Mouse (Mus musculus) CH12.LX (cell line): Measurements from ENCODE around the gene Sv2b. TPM values are rescaled to one million over a fixed set of nuclear protein-coding genes. Genes with fewer than 3 reads are reported as not detected.

Source experiments
- DNase-seq: peaks from one replicate; pipeline ENCODE4 v3.0.0-alpha.2; 2013; ENCODE audit errors: extremely low read depth
- H3K27ac ChIP-seq: 2 replicates; pipeline ENCODE4 v1.5.1; 2012; ENCODE audit warnings: low read depth, mild to moderate bottlenecking, control low read depth, moderate library complexity; ENCODE audit not compliant: insufficient read depth
- H3K27me3 ChIP-seq: replicated peaks from 2 replicates; pipeline ENCODE3; 2012; ENCODE audit warnings: inconsistent platforms
- H3K36me3 ChIP-seq, 2 experiments: replicated peaks in 1 of 2; 2 replicates each; pipeline versions ENCODE3 to v1.6.1; 2012; ENCODE audit warnings: inconsistent platforms in 1 of 2, low read length in 1 of 2, mild to moderate bottlenecking in 1 of 2, mixed read lengths in 1 of 2, moderate library complexity in 1 of 2; ENCODE audit not compliant: control insufficient read depth in 1 of 2, insufficient read depth in 1 of 2
- H3K4me1 ChIP-seq, 2 experiments: 2 replicates each; pipeline ENCODE4 v1.6.1; 2012; ENCODE audit warnings: inconsistent platforms in 1 of 2, moderate library complexity in 1 of 2; ENCODE audit not compliant: insufficient read depth in 2 of 2, control insufficient read depth in 1 of 2
- H3K4me2 ChIP-seq: 2 replicates; pipeline ENCODE4 v1.6.1; 2012; ENCODE audit warnings: low read depth, mild to moderate bottlenecking, control low read depth; ENCODE audit not compliant: poor library complexity, insufficient read depth, severe bottlenecking
- H3K4me3 ChIP-seq, 3 experiments: fragments of 150-350 bp in 1 of 3; sonication (generic) in 1 of 3; replicated peaks in 1 of 3; 2 replicates each; pipeline versions ENCODE3 to v1.5.1; 2011 to 2012; ENCODE audit warnings: low read depth in 2 of 3, low read length in 2 of 3, mild to moderate bottlenecking in 2 of 3, moderate library complexity in 2 of 3, control low read depth in 1 of 3, improper control_type of control experiment in 1 of 3, inconsistent platforms in 1 of 3, mixed read lengths in 1 of 3; ENCODE audit not compliant: poor library complexity in 1 of 3
- H3K79me2 ChIP-seq: replicated peaks from 2 replicates; pipeline ENCODE4 v1.6.1; 2012; ENCODE audit warnings: mild to moderate bottlenecking, moderate library complexity; ENCODE audit not compliant: control insufficient read depth, poor library complexity, insufficient read depth, severe bottlenecking; ENCODE audit errors: extremely low read depth
- H3K9ac ChIP-seq: 2 replicates; pipeline ENCODE4 v1.6.1; 2012; ENCODE audit warnings: low read depth, mild to moderate bottlenecking, control low read depth, moderate library complexity; ENCODE audit not compliant: insufficient read depth
- H3K9me3 ChIP-seq: replicated peaks from 2 replicates; pipeline ENCODE3; 2012; ENCODE audit warnings: low read length, inconsistent platforms, mixed read lengths
- BHLHE40 ChIP-seq: IDR thresholded peaks from 2 replicates; pipeline ENCODE4 v1.6.1; 2011; ENCODE audit warnings: mild to moderate bottlenecking, low read depth, low read length, improper control_type of control experiment
- CHD1 ChIP-seq: IDR thresholded peaks from 2 replicates; pipeline ENCODE4 v1.6.1; 2012; ENCODE audit warnings: low read depth, low read length, improper control_type of control experiment, inconsistent platforms
- CHD2 ChIP-seq: IDR thresholded peaks from 2 replicates; pipeline ENCODE4 v1.6.1; 2011; ENCODE audit warnings: low read length, improper control_type of control experiment
- CTCF ChIP-seq, 2 experiments: IDR thresholded peaks in 1 of 2; conservative IDR thresholded peaks in 1 of 2; 2 replicates each; pipeline ENCODE4 v1.5.1; 2011 to 2012; ENCODE audit warnings: low read depth in 2 of 2, low read length in 2 of 2, improper control_type of control experiment in 1 of 2, inconsistent platforms in 1 of 2, mild to moderate bottlenecking in 1 of 2, moderate library complexity in 1 of 2
- ELF1 ChIP-seq: IDR thresholded peaks from 2 replicates; pipeline ENCODE4 v1.6.1; 2014; ENCODE audit warnings: low read depth, mild to moderate bottlenecking, inconsistent platforms, low read length, improper control_type of control experiment
- GABPA ChIP-seq: IDR thresholded peaks from 2 replicates; pipeline ENCODE4 v1.6.1; 2012; ENCODE audit warnings: low read depth, low read length, improper control_type of control experiment, inconsistent platforms; ENCODE audit not compliant: insufficient replicate concordance
- IRF4 ChIP-seq: IDR thresholded peaks from 2 replicates; pipeline ENCODE4 v1.6.1; 2014; ENCODE audit warnings: low read depth, mild to moderate bottlenecking, inconsistent platforms, low read length, improper control_type of control experiment
- JUND ChIP-seq: conservative IDR thresholded peaks from 2 replicates; pipeline ENCODE4 v1.6.1; 2011; ENCODE audit warnings: low read depth, low read length, improper control_type of control experiment
- MAFK ChIP-seq: IDR thresholded peaks from 2 replicates; pipeline ENCODE4 v1.6.1; 2011; ENCODE audit warnings: low read length, improper control_type of control experiment; ENCODE audit not compliant: insufficient replicate concordance
- MAX ChIP-seq: IDR thresholded peaks from 2 replicates; pipeline ENCODE4 v1.6.1; 2011; ENCODE audit warnings: low read length, improper control_type of control experiment
- MAZ ChIP-seq: IDR thresholded peaks from 2 replicates; pipeline ENCODE4 v1.6.1; 2012; ENCODE audit warnings: low read depth, mild to moderate bottlenecking, inconsistent platforms, low read length, improper control_type of control experiment, moderate library complexity
- MEF2A ChIP-seq: IDR thresholded peaks from 2 replicates; pipeline ENCODE4 v1.6.1; 2014; ENCODE audit warnings: low read depth, mild to moderate bottlenecking, inconsistent platforms, low read length, improper control_type of control experiment, borderline replicate concordance
- MYC ChIP-seq: IDR thresholded peaks from 2 replicates; pipeline ENCODE4 v1.6.1; 2011; ENCODE audit warnings: low read depth, mild to moderate bottlenecking, improper control_type of control experiment, low read length
- PAX5 ChIP-seq: IDR thresholded peaks from 2 replicates; pipeline ENCODE4 v1.6.1; 2012; ENCODE audit warnings: low read length, inconsistent platforms, mixed read lengths
- POLR2A ChIP-seq: IDR thresholded peaks from 2 replicates; pipeline ENCODE4 v1.6.1; 2011; ENCODE audit warnings: low read depth, mild to moderate bottlenecking, improper control_type of control experiment, low read length
- RAD21 ChIP-seq: IDR thresholded peaks from 2 replicates; pipeline ENCODE4 v1.6.1; 2011; ENCODE audit warnings: low read depth, mild to moderate bottlenecking, low read length, improper control_type of control experiment, moderate library complexity
- SIN3A ChIP-seq: IDR thresholded peaks from 2 replicates; pipeline ENCODE4 v1.6.1; 2012; ENCODE audit warnings: low read length, improper control_type of control experiment, inconsistent platforms
- SMC3 ChIP-seq: IDR thresholded peaks from 2 replicates; pipeline ENCODE4 v1.6.1; 2011; ENCODE audit warnings: low read depth, low read length, improper control_type of control experiment
- USF1 ChIP-seq: IDR thresholded peaks from 2 replicates; pipeline ENCODE4 v1.6.1; 2014; ENCODE audit warnings: low read depth, mild to moderate bottlenecking, inconsistent platforms, low read length, improper control_type of control experiment
- USF2 ChIP-seq: conservative IDR thresholded peaks from 2 replicates; pipeline ENCODE4 v1.6.1; 2011; ENCODE audit warnings: low read depth, low read length, improper control_type of control experiment
- ZC3H11A ChIP-seq: IDR thresholded peaks from 2 replicates; pipeline ENCODE4 v1.6.1; 2012; ENCODE audit warnings: low read depth, mild to moderate bottlenecking, inconsistent platforms, low read length, improper control_type of control experiment
- ZMIZ1 ChIP-seq: IDR thresholded peaks from 2 replicates; pipeline ENCODE4 v1.6.1; 2012; ENCODE audit warnings: low read depth, mild to moderate bottlenecking, inconsistent platforms, low read length, improper control_type of control experiment
- dilution Hi-C: fragments of 300-500 bp; cut with MboI; formaldehyde crosslinking; loops from 2 replicates; pipeline ENCODE4 v1.14.3; 2020; ENCODE audit warnings: low sequenced_read_pairs; ENCODE audit not compliant: extremely low pct_unique_long_range_greater_than_20kb, extremely low pct_ligation_motif_present
- in situ Hi-C: fragments of 300-500 bp; cut with MboI; formaldehyde crosslinking; loops from 3 replicates; pipeline ENCODE4 v1.14.3; 2019; ENCODE audit warnings: low sequenced_read_pairs, low pct_ligation_motif_present, low pct_unique_long_range_greater_than_20kb, mixed read lengths
- polyA plus RNA-seq: library from polyadenylated mRNA; unstranded; fragments of >175 nt; gene quantifications from 2 replicates; pipeline ENCODE4 v1.2.1, GENCODE M21; 2012; ENCODE audit warnings: low read depth; ENCODE audit not compliant: insufficient read length
- total RNA-seq, 2 experiments: library from RNA; depleted of rRNA; stranded (reverse); fragments of 300-350 nt in 1 of 2; fragments of >200 nt in 1 of 2; gene quantifications; 2 replicates each; pipeline ENCODE4 v1.2.3; 2012 to 2014

Sv2b gene
- total and polyA plus RNA-seq, 3 experiments, result 0.04 TPM; not detected in 2

DNA sequence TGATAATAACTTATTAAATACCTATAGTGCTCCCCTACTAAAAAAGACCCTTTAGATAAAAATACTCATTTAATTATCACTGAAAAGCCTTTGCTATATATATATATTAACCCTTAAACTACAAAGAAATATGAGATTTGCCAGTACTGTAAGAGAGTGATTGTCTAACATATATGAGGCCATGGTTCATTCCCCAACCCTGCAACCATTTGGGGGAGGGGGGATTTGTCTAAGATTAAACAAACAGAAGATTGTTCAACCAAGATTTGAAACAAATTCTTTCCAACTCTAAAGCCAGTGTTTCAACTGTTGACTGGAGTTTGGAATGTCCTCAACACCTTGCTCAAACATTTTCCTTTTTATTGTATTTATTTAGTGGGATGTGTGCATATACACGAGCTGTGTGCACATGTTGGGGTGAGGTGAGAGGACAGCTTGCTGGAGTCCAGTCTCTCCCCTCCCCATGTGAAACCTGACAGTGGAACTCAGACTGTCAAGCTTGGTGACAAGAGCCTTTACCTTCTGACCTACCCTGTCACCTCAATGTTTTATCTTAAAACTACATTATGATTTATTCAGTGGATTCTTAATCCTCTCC, 43.8 kb upstream of the Sv2b start:
- H3K27ac ChIP-seq, result no peak overlapping the region
- in situ Hi-C loops (no loop called here), dilution Hi-C loops (no loop called here)
- H3K27me3 ChIP-seq, result no peaks in the 10 kb centered on the region
- no peaks in the 10 kb centered on the region for H3K79me2 ChIP-seq
- no peak overlapping the region for H3K4me3 ChIP-seq
- H3K9ac ChIP-seq, result no peak overlapping the region
- no peaks in the 10 kb centered on the region for H3K9me3 ChIP-seq
- H3K36me3 ChIP-seq, result no peaks in the 10 kb centered on the region
- no peak overlapping the region for H3K4me2 ChIP-seq
- TF ChIP-seq USF2 (no peak), USF1 (no peak), ZMIZ1 (no peak), GABPA (no peak), MAZ (no peak), JUND (no peak), MAX (no peak), PAX5 (no peak), ZC3H11A (no peak), IRF4 (no peak), CHD1 (no peak), BHLHE40 (no peak), SMC3 (no peak), RAD21 (no peak), ELF1 (no peak), SIN3A (no peak), POLR2A (no peak), CTCF (conservative IDR thresholded peaks at IDR 0.05 in 1 of 2, IDR thresholded peaks at IDR 0.05 in 1 of 2; ENCODE audit: low read depth in 2 of 2, low read length in 2 of 2) (no peak), CHD2 (no peak)
- no peaks in the 10 kb centered on the region for H3K4me1 ChIP-seq
- DNase-seq, result no peak

- dilution Hi-C loops (no loop called here), in situ Hi-C loops (no loop called here)
- no peak for DNase-seq
- TF ChIP-seq MAFK (no peak), MEF2A (no peak), MYC (no peak)
- Histone ChIP-seq H3K4me1 (no peaks in the 10 kb centered on the region), H3K27ac (no peak overlapping the region), H3K36me3 (no peaks in the 10 kb centered on the region), H3K4me3 (no peak overlapping the region), H3K79me2 (no peaks in the 10 kb centered on the region), H3K9ac (no peak overlapping the region), H3K27me3 (no peaks in the 10 kb centered on the region), H3K9me3 (no peaks in the 10 kb centered on the region), H3K4me2 (no peak overlapping the region)
These were observed 41.1 kb upstream of the Sv2b start for GRCm38 (mm10) chr7:75350172-75350571.
